Mouse (Mus musculus): ENCODE measurements around the gene Olfr1411.

Olfr1411 gene

GRCm38 (mm10) chr1:92594111-92594510 lies at the start of gene Olfr1411:
Olfr1411 (plus strand) TSS chr1:92594411.
- DNase-seq, result no peak

- no peak for DNase-seq
These were observed 48.3 kb upstream of the Olfr1411 start for GRCm38 (mm10) chr1:92545929-92546328.

DNA sequence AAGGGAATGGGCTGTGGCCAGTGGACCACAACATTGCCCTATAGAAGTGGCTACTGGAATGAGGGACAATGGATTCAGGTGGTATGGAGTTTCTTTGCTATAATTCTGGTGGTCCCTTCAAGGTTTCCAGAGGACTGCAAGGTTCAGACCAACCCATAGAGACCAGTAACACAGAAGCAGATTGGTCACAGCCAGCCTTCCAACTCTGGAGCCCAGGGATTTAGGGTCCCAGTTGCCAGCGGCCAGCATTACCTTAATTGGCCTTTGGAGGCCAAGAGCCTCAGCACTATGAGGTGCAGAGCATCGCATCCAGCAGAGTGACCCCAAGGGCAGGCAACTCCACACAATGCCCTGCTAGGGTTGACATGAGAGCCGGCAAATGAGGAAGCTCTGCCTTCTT lies 23.2 kb upstream of the Olfr1411 start, which contains the start of gene Olfr1413:
TSS of gene Olfr1413 (plus strand) at position 301 of the 400 bp plus-strand sequence.
- no peak for DNase-seq

DNA sequence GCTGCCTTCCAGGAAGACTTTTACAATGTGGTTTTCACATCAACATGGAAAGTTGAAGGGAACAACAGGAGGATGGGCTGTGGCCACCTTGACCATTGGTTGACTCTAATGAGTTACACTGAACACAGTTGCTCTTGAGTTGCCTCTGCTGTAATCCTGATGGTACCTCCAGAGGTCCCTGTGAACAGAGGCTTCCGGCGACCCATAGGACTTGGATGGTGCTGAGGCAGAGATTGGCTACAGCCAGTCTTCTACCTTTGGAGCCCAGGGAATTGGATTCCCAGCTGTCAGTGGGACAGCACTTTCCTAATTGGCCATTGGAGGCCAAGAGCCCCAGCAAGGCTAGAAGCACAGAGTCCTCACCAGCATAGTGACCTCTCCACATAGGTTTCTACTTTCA lies 8.7 kb upstream of the Olfr1411 start, which contains the start of gene Olfr1412:
TSS of gene Olfr1412 (plus strand) at position 301 of the 400 bp plus-strand sequence.
- DNase-seq, result no peak

DNA sequence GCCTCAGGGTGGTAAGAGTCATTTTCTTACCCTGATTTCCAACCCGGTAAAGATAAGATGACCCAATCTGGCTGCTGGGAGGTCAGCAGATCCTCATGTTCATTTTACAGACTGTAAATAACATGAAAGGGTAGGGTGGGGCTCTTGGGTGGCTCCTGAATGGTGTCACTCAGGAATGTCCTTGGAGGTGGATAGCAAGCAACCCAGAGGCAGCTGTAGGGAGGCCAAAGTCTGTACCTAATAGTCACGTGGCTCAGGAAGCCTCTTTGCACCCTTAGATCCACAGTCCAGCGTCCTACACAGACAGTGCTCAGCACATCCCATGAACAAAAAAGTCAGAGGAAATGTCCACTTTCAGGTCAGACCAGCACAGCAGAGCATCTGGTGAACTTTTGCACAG lies 1.8 kb downstream of the Olfr1411 start:
- DNase-seq, result no peak

DNA sequence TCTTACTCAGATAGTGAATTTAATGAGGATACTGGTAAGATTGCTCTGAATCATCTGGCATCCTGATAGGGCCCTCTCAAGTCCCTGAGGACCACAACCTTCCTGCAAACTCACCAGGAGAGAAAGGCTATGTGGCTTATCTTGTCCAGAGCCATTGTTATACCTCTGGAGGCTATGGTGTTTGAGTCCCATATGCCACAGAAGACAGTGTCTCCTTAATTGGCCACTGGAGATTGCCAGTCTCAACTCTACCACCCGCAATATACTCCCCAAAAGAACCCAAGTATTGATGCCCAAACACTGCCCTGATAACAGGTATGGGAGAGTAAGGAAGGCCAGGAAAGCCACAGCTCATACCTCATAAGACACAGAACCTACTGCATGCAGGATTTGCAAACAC lies 11.3 kb downstream of the Olfr1411 start, which contains the start of gene Olfr1410:
TSS of gene Olfr1410 (plus strand) at position 301 of the 400 bp plus-strand sequence.
- DNase-seq, result no peak

GRCm38 (mm10) chr1:92607711-92608110 lies 13.5 kb downstream of the Olfr1411 start:
- no peak for DNase-seq

- peak; percentile 43 to 75 for DNase-seq
These were observed 16.8 kb downstream of the Olfr1411 start for GRCm38 (mm10) chr1:92611008-92611407.

- DNase-seq, result no peak
These were observed 19.0 kb downstream of the Olfr1411 start for GRCm38 (mm10) chr1:92613175-92613574.

DNA sequence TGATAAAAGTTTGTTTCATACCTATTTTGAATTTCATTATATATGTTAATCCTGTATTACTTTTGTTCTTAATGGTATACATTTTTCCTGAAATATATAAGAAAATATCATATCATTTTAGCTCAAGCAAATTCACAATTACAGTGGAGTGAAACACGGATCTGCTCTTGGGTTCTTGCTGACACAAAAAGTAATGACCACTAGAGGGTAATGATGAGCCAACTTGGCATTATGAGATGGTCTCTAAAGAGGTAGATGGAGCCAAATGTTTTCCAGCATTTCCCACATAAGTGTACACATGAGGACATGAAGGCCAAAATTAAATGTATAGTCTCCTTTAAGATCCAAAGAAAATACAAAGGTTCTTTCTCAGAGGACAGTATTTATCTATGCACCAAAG lies 20.3 kb downstream of the Olfr1411 start:
- DNase-seq, result no peak

DNA sequence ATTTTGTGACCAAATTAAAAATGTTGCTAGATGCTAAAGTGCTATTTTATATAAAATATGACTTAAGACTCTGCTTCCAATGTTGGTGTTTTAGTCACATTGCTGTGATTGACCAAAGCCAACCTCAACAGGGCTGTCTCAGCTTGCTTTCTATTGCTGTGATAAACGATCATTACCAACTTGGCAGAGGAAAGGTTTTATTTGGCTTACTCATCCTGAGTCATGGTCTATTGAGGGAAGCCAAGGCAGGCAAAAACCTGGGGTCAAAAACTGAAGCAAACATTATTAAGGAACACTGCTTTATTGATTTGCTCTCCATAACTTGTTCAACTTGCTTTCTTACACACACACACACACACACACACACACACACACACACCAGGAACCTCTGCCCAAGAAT lies 21.8 kb downstream of the Olfr1411 start:
- DNase-seq, result no peak

GRCm38 (mm10) chr1:92617488-92617887 lies 23.3 kb downstream of the Olfr1411 start, which contains the start of gene Olfr12:
Olfr12 (plus strand) TSS chr1:92617788.
- DNase-seq, result no peak

GRCm38 (mm10) chr1:92618360-92618759 lies 24.1 kb downstream of the Olfr1411 start:
- DNase-seq, result no peak

- no peak for DNase-seq
These were observed 34.0 kb downstream of the Olfr1411 start for GRCm38 (mm10) chr1:92628227-92628626.

DNA sequence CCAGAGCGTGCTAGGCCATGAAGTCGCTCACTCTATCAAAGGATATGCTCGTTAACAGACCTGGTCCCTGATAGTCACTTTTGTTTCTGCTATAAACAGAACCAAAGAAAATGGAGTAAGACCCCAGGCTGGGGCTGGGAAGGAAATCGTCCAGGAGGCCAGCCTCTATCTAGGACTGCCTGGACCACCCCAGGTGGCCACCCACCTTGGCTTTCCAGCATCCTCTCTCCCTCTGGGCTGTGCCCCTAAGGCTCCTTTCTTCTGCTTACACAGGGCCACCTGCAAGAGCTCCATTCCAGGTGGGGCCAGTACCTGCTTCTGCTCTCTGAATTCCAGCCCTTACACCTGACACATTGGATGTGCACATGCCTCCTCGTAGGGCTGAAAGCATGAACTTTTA lies 38.0 kb downstream of the Olfr1411 start:
- no peak for DNase-seq

DNA sequence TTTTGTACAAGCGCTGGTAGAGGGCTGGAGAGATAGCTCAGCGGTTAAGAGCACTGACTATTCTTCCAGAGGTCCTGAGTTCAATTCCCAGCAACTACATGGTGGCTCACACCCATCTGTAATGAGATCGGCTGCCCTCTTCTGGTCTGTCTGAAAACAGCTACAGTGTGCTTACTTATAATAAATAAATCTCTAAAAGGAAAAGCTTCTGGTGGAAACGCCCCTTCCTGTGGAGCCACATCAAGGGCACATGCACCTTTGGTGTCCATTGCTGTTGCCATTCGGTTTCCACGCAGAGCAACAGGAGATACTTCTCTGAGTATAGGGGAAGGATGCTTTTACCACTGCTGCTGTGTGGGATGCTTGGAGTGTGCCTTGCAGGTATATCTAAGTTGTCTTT lies 38.7 kb downstream of the Olfr1411 start:
- no peak for DNase-seq

DNA sequence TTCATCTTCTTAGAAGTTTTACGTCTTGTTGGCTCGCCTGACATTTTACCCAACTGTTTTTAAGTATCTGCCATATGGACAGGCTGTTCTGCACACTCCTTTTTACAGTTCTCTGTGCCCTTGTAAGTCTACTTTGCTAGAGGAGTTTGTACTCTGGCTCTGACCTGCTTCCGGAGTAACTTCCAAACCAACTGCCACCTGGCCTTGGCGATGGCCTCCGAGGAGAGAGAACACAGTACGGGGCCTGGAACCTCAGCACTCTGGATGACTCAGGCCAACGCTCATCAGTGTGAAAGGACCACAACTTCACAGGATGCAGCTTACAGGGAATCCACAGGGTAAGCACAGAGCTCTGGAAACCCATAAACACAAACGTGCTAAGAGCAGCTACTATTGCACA lies 39.5 kb downstream of the Olfr1411 start:
- DNase-seq, result no peak

GRCm38 (mm10) chr1:92634569-92634968 lies 40.4 kb downstream of the Olfr1411 start:
- no peak for DNase-seq

- DNase-seq, result no peak
These were observed 40.9 kb downstream of the Olfr1411 start for GRCm38 (mm10) chr1:92634976-92635599.

DNA sequence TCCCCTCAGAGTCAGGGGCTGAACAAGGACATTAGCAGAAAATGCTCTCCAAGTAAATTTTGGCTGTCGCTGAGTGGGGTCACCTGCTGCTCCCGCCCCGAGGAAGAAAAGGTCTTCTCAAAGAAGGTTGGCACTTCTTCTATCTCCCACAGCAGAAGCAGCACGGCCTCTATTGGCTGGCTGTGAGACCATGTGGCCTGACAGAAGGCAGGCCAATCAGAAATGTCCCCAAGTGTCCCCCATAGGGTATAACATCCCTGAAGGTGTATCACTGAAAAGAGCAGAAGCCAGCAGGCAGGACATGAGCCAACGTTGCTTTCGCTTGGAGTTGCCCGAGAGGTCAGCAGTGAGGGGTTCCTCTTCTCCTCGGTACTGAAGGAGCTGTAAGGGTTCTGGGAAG lies 41.8 kb downstream of the Olfr1411 start:
- DNase-seq, result no peak

DNA sequence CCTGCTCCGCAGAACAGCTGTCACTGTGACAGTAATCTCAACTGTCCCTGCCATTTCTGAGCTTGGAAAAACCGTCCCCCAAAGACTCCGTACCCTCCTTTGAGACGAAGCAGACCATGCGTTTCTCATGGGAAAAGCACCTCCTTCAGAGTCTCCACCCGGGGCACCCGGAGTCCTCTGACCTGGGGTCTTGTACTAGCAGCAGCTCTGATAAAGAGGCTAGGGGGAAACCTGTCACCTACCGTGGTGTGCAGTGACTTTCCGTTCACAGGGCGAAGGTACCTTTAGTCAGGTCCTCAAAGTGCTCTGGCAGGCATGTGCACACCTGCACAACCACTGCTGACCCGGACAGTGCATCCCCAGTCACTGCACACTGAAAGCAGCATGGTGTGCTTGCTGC lies 42.5 kb downstream of the Olfr1411 start:
- no peak for DNase-seq

GRCm38 (mm10) chr1:92637501-92638172 lies 43.4 kb downstream of the Olfr1411 start:
- DNase-seq, result no peak

DNA sequence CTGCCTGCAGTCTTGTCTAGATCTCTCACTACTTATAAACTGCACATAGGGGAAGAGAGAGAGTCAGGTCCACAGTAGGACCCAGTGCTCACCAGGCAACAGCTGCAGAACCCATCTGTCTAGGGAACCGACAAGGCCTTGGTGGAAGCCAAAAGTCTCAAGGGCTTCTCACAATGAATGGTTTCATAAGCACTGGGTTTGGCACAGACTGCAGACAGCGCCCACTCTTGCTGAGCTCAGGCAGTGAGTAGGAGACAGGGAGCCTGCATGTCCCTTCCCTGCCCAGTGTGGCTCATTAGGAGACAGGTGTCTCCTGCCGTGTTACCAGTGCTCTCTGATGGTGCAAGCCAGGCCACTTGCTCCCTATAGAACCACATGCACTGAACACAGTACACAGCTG lies 44.0 kb downstream of the Olfr1411 start:
- DNase-seq, result no peak

GRCm38 (mm10) chr1:92638736-92639135 lies 44.5 kb downstream of the Olfr1411 start:
- no peak for DNase-seq
